Mouse (Mus musculus) limb, embryonic 14.5 days (tissue): ENCODE measurements at regions not wholly inside any gene's neighbourhood (a gene's known extent, or its start where the extent isn't known, plus 50 kb on each side); places are given as distances from the start of the nearest gene placed in this dataset.

ENCODE experiments used
- ATAC-seq: fragments of 200-750 bp; cut with Nextera tagmentation; 2 replicates; pipeline ENCODE4 v1.8.0; 2017; ENCODE audit warnings: low read depth, moderate number of reproducible peaks, moderate TSS enrichment; ENCODE audit not compliant: low FRiP score
- DNase-seq: peaks from one replicate; pipeline ENCODE4 v3.0.0-alpha.2; 2015; ENCODE audit warnings: low spot score
- H3K27ac ChIP-seq: fragments of 300-500 bp; sonication (generic); replicated peaks from 2 replicates; pipeline ENCODE4 v1.5.1; 2014; ENCODE audit warnings: low read depth, mild to moderate bottlenecking, low read length, moderate library complexity, mixed read lengths
- H3K27me3 ChIP-seq: fragments of 300-500 bp; sonication (generic); 2 replicates; pipeline ENCODE4 v1.6.1; 2014; ENCODE audit warnings: low read length, mixed read lengths; ENCODE audit not compliant: control insufficient read depth, insufficient read depth
- H3K36me3 ChIP-seq: fragments of 300-500 bp; sonication (generic); 2 replicates; pipeline ENCODE4 v1.6.1; 2014; ENCODE audit warnings: mild to moderate bottlenecking, low read length, moderate library complexity, mixed read lengths; ENCODE audit not compliant: control insufficient read depth, insufficient read depth
- H3K4me1 ChIP-seq: fragments of 300-500 bp; sonication (generic); 2 replicates; pipeline ENCODE4 v1.6.1; 2014; ENCODE audit warnings: antibody characterized with exemption, low read length, mixed read lengths; ENCODE audit not compliant: control insufficient read depth, insufficient read depth
- H3K4me2 ChIP-seq: fragments of 300-500 bp; sonication (generic); replicated peaks from 2 replicates; pipeline ENCODE4 v1.6.1; 2014; ENCODE audit warnings: low read depth, mild to moderate bottlenecking, low read length, moderate library complexity; ENCODE audit not compliant: severe bottlenecking
- H3K4me3 ChIP-seq: fragments of 300-500 bp; sonication (generic); replicated peaks from 2 replicates; pipeline ENCODE4 v1.5.1; 2014; ENCODE audit warnings: low read length
- H3K9ac ChIP-seq: fragments of 300-500 bp; sonication (generic); 2 replicates; pipeline ENCODE4 v1.6.1; 2014; ENCODE audit warnings: mild to moderate bottlenecking, low read depth, low read length, moderate library complexity; ENCODE audit not compliant: severe bottlenecking
- H3K9me3 ChIP-seq: fragments of 300-500 bp; sonication (generic); 2 replicates; pipeline ENCODE4 v1.6.1; 2016; ENCODE audit warnings: low read length; ENCODE audit not compliant: control insufficient read depth
- POLR2A ChIP-seq: fragments of 200-500 bp; IDR thresholded peaks from 2 replicates; pipeline ENCODE4 v1.8.0; 2012; ENCODE audit warnings: inconsistent platforms, mild to moderate bottlenecking, moderate library complexity, borderline replicate concordance; ENCODE audit not compliant: insufficient read depth, insufficient read length; ENCODE audit errors: extremely low read depth
- WGBS: fragments of 180-500 bp; shearing (Covaris S2); extraction: QIAGEN DNeasy Blood & Tissue Kit; methylation state at CpG from one replicate; pipeline ENCODE4 v1.1.7; 2014; 5-methylcytosine and 5-hydroxymethylcytosine counted together

- no peaks in the 10 kb centered on the region for H3K27me3 ChIP-seq
- ATAC-seq (no peak), DNase-seq (no peak)
- H3K36me3 ChIP-seq, result no peaks in the 10 kb centered on the region
- WGBS, result 27% methylated on average over 3 of the region's 3 CpGs
- no peak overlapping the region for H3K9ac ChIP-seq
- no peaks in the 10 kb centered on the region for H3K9me3 ChIP-seq
- H3K4me1 ChIP-seq, result 0 out of 2 replicates have a peak, but pooled peaks cover 2% of the 10 kb centered on the region
- H3K27ac ChIP-seq, result no peak overlapping the region
- H3K4me2 ChIP-seq, result no peak overlapping the region
- TF ChIP-seq POLR2A, result no peak
- H3K4me3 ChIP-seq, result no peak overlapping the region
These were observed 367.5 kb downstream of the Efna5 start for GRCm38 (mm10) chr17:62513635-62514034.

- no peak for TF ChIP-seq POLR2A
- Histone ChIP-seq H3K9me3 (no peaks in the 10 kb centered on the region), H3K4me1 (0 out of 2 replicates have a peak, but pooled peaks cover 3% of the 10 kb centered on the region), H3K36me3 (no peaks in the 10 kb centered on the region), H3K27me3 (no peaks in the 10 kb centered on the region), H3K4me2 (no peak overlapping the region), H3K27ac (no peak overlapping the region), H3K9ac (no peak overlapping the region), H3K4me3 (no peak overlapping the region)
- DNase-seq (no peak), ATAC-seq (no peak)
- 92% methylated on average over 4 of the region's 4 CpGs for WGBS
These were observed 370.9 kb downstream of the Efna5 start for GRCm38 (mm10) chr17:62510184-62510583.

- ATAC-seq (no peak; the same call in 1 of the 2 replicates), DNase-seq (peak; percentile 78)
- Histone ChIP-seq H3K4me2 (no peak overlapping the region), H3K36me3 (no peaks in the 10 kb centered on the region), H3K27me3 (no peaks in the 10 kb centered on the region), H3K27ac (no peak overlapping the region), H3K9ac (no peak overlapping the region), H3K9me3 (no peaks in the 10 kb centered on the region), H3K4me3 (no peak overlapping the region), H3K4me1 (0 out of 2 replicates have a peak, but pooled peaks cover 3% of the 10 kb centered on the region)
- 53% methylated on average over 13 of the region's 13 CpGs for WGBS
- no peak for TF ChIP-seq POLR2A
These were observed 373.2 kb downstream of the Efna5 start for GRCm38 (mm10) chr17:62507766-62508485.

- no peaks in the 10 kb centered on the region for H3K36me3 ChIP-seq
- DNase-seq, result no peak
- no peak overlapping the region for H3K27ac ChIP-seq
- TF ChIP-seq POLR2A, result no peak
- no peak overlapping the region for H3K9ac ChIP-seq
- 64% methylated on average over 6 of the region's 6 CpGs for WGBS
- 0 out of 2 replicates have a peak, but pooled peaks cover 3% of the 10 kb centered on the region for H3K4me1 ChIP-seq
- no peaks in the 10 kb centered on the region for H3K27me3 ChIP-seq
- no peak for ATAC-seq
- H3K9me3 ChIP-seq, result no peaks in the 10 kb centered on the region
- H3K4me3 ChIP-seq, result no peak overlapping the region
- H3K4me2 ChIP-seq, result no peak overlapping the region
These were observed 376.4 kb downstream of the Efna5 start for GRCm38 (mm10) chr17:62504691-62505090.

- Histone ChIP-seq H3K9ac (no peak overlapping the region), H3K4me3 (no peak overlapping the region), H3K27me3 (no peaks in the 10 kb centered on the region), H3K27ac (no peak overlapping the region), H3K36me3 (no peaks in the 10 kb centered on the region), H3K4me1 (no peaks in the 10 kb centered on the region), H3K9me3 (no peaks in the 10 kb centered on the region), H3K4me2 (no peak overlapping the region)
- ATAC-seq, result no peak
- TF ChIP-seq POLR2A, result no peak
- DNase-seq, result no peak
- 82% methylated on average over 5 of the region's 5 CpGs for WGBS
These were observed 410.4 kb downstream of the Efna5 start for GRCm38 (mm10) chr17:62470739-62471138.

- TF ChIP-seq POLR2A, result no peak
These were observed 411.8 kb downstream of the Efna5 start for GRCm38 (mm10) chr17:62469367-62469766.

More at GRCm38 (mm10) chr17:62469367-62469766, 411.8 kb downstream of the Efna5 start:
- Histone ChIP-seq H3K9ac (no peak overlapping the region), H3K9me3 (no peaks in the 10 kb centered on the region), H3K4me1 (no peaks in the 10 kb centered on the region), H3K27ac (no peak overlapping the region), H3K36me3 (no peaks in the 10 kb centered on the region), H3K4me3 (no peak overlapping the region), H3K27me3 (no peaks in the 10 kb centered on the region), H3K4me2 (no peak overlapping the region)
- ATAC-seq (no peak), DNase-seq (no peak)
- 93% methylated on average over 1 of the region's 1 CpGs for WGBS
